Mouse (Mus musculus) frontal cortex, adult 2 months (tissue): ENCODE data around the gene Pdk2. TPM values are rescaled to one million over a fixed set of nuclear protein-coding genes. Genes with fewer than 3 reads are reported as not detected.
A peak's percentile ranks its signal among the peaks of the same experiment; 100 is the strongest.
"Not testable (repeated sequence)": the region's sequence is repeated elsewhere in the genome, so short reads cannot be mapped to it uniquely, and the experiment has no call there.

Experiments used
- DNase-seq, 2 experiments: peaks; one replicate each; pipeline ENCODE4 v3.0.0; 2022; ENCODE audit warnings: low spot score in 1 of 2; ENCODE audit errors: extremely low spot score in 1 of 2
- polyA plus RNA-seq: library from polyadenylated mRNA; depleted of rRNA; stranded (reverse); fragments of >200 nt; gene quantifications from 2 replicates; pipeline ENCODE4 v1.2.3, GENCODE M21; 2012

Pdk2 gene
- polyA plus RNA-seq, 1 experiment: 88.7 TPM

DNA sequence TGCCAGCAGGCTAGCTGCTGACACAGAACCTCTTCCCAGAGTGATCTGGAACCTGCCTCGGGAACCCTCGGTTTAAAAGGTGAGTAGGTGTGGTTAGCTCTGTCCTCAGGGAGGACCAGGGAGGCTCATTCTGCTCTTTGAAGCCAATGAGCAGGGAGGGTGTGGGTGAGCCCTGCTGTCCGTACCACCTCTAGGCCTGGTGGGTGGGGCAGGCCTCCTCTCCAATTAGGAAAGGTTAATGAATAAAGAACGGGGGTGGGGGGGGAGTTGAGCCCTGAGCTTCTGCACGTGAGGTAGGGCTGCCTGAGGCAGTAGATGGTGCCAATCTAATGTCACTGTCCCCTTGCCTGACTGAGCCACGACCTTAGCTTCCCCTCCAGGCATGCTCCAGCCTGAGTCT lies 8.2 kb downstream of the Pdk2 start:
- DNase-seq: no peak

DNA sequence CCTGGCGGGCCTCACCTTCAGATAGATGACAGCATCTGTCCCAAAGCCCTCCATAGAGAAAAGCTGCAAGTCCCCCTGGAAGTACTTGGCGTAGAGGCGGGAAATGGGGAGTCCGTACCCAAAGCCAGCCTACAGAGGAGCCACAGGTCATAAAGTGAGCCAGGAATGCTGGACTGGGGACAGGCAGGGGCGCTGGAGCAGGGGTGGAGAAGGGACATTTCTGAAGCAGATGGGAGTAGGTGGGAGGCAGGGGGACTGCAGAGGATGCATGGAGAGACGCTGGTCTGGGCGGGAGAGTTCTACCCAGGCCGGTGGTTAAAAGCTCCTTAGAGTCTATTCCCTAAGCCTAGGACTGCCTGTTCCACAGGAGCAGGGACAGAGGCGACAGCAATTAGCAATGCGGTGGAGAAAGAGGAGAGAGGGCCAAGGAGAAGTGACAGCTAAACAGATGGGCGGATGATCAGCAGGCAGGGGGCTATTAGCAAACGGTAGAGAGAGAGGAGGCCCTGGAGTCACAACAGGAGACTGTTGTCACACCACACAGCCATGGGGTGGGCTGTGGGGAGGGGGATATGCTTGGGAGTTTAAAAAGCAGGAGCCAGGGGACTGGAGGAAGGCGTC lies 13.2 kb downstream of the Pdk2 start:
- no peak for DNase-seq

DNA sequence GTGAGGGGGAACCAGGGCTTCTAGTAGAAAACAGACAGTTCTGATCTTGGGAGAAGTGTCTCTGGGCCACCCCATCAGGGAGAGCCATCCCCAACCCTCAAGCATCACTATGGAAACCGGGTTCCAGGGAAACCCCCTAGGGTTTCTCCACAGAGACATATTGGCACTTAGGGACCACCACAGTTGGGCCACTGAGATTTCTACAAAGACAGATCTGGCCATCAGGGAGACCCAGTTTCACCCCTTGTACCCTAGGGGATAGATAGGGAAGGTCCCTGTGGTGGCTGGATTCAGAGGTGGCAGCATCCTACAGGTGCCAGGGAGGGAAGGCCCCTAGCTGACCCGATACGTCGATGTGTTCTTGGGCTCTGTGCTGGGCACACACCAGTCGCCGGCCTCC lies 14.3 kb downstream of the Pdk2 start:
- no peak for DNase-seq

DNA sequence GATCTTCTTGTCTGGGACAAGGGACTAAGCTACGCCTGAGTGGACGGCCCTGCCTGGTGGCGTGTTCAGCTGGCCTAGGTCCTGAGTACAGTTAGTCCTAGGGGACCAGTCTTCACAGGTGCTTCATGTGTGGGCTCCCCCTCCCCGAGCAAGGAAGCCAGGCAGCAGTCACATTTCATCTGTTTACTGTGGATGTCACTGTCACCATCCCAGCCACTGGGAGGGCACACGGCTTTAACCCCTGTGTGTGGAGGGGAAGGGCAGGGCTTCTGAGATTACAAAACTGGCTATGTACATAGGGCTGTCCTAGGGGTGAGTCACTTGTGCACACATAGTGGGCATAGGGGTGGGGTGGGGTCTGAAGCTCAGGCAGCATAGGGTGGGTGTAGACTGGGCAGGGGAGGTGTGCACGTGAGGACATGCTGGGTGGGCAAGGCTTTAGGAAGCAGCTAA lies 15.0 kb downstream of the Pdk2 start:
- no peak for DNase-seq

DNA sequence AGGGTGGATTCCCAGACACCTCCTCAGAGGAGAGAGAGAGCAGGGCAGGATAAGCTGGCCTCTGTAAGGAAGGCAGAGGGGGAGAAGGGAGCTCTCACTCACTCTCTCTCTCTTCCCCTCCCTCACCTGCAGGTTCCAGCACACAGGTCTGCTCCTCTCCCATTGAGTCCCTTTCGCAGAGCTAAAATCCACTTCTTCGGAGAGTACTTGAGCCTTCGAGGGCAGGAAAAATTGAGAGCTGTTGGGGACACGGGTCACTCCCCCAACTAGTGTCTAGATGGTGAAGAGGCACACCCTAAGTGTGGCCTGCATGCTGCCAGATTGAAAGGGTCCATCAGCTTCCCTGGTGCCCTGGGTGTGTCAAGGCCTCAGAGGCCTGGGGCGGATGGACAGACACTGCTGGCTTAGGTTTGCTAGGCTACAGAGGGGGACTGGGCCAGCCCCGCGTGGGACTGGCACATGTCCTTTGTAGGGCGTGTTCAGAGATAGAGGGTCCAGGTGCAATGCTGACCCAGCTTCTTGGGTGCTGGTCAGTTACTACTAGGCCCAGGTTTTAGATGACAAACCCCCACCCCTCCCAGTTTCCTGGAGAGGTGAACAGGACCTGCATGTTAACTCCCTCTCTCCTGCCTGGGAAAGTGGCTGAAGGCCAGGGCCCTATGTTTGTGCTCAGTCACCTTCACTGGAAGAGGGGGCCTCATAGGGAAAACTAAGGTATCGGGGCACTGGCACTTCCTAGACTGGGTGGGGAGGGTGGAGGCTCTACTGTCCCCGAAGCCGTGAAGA lies 15.7 kb downstream of the Pdk2 start:
- no peak for DNase-seq

DNA sequence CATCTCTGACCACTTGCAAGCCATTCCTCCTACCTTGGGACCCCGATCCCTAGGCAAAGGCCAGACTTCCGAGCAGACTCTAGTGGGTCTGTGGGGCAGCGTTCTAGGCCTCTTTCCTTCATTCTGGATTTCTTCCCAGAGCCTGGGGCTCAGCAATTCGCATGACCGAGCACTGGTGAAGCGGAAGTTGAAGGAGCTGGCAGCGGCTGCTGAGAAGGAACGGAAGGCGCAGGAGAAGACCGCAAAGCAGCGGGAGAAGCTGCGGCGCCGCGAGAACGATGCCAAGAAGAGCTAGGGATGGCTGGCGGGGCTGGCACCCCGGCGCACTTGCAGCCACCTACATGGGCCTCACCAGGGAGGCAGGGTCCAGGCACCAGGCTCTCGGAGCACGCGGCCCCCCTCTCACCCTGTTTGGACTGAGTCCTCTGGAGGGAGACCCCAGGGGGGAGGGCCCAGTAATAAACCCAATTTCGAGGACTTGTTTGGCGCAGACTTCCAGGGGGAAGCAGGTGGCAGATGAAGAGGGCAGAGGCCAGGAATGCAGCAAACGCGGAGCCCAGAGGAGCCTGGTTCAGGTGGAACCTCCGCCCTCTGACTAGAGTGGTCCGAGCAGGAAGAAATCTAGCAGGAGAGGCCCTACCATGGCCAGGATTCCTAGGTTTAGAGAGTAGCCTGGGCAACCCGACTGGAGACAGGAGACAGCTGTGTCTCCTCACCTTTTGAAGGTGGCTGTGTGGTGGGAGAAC lies 16.5 kb downstream of the Pdk2 start:
- peak in 1 of 2 experiments; percentile 64 for DNase-seq

DNA sequence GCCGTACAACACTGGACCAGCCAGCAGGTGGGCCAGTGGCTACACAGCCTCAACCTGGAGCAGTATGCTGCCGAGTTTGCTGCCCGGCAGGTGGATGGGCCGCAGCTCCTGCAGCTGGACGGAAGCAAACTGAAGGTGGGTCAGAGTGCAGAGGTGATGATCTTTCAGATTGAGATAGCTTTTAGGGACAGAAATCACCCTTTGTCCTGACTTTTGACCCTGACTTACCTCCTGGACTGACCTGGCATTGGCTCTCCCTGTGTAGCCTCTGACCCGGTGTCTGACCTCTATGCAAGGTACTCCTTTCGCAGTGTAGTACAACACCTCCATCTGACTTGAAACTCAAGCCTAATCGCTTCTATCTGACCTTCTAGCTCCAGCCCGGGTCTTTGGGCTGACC lies 17.7 kb downstream of the Pdk2 start:
- no peak for DNase-seq

DNA sequence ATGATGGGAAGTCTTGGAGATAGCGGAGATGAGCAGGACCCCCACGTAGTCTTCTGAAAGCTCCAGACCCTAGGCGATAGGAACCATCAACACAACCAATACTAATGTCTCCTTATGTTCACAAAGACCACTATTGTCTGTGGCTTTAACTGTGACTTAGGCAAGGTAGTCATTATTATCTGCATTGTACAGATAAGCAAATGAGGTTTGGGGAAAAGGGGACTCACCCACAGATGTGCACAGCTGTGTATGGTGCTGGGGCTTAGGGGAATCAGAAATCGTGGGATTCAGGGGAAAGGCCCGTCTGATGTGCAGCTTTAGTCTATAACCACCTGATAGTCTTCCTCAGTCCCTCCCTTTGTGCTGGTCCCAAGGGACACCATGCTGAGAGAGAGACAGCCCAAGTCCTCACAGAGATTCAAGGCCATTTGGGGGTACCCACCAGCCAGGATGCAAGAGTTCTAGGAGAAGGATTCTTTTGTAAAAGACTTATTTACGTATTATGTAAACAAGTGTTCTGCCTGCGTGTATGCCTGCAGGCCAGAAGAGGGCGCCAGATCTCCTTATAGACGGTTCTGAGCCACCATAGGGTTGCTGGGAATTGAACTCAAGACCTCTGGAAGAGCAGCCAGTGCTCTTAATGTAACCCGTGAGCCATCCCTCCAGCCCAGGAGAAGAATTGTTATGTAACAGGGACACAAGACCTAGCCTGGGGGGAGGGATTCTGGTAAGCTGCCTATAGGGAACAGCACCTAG lies 18.7 kb downstream of the Pdk2 start:
- DNase-seq: no peak

DNA sequence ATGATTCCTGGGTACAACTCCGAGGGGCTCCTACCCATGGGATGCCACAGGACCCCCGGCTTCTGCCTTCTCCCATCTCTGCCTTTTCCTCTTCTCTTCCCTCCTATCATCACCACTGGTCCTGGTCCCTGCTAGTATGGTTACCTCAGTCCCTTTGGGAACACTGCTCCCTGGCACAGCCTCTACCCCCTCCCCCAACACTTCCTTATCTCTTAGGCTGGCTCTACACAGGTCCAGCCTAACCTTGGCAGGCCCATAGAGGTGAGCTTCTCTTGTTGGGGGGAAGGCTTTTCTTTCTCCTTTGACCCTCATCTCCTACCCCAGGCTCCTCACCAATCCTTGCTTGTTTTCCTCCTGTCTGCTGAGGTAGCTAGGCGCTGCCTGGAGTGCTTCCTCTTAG lies 25.7 kb downstream of the Pdk2 start:
- no peak for DNase-seq

DNA sequence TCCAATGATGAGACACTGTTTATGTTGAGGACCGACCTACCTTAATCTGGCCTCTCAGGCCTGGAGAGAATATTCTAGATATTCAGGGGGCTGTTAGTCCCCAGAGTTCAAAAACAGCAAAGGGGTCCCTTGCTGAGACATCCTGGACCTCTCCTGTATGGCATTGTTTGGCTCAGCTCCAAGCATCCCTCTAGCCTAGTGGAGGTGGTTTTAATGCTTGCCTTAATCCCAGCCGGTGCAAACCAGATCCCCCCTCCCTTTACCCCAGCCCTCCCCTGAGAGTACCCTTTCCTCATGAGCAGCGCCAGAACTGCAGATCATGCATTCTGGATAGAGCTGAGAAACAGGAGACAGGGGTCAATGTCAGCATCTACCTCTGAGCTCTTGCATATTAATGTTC lies 28.7 kb downstream of the Pdk2 start:
- DNase-seq: no peak

DNA sequence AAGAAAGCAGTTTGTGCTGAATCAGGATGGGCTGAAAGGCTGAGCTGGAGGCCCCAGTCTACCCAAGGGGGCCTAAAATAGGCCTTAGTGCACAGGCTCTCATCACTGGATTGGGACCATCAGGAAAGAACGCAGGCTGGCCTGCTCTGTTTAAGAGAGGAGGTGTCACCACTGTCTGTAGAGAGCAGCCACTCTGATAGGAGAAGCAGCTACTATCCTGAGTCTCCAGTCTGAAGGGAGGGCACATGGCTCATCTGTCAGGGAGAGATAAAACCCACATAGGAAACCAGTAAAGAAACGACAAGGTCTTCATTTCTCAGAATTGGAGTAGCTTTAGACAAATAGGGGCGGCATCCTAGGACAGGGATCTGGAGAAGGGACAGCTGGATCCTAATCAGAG lies 29.1 kb downstream of the Pdk2 start:
- DNase-seq: no peak

DNA sequence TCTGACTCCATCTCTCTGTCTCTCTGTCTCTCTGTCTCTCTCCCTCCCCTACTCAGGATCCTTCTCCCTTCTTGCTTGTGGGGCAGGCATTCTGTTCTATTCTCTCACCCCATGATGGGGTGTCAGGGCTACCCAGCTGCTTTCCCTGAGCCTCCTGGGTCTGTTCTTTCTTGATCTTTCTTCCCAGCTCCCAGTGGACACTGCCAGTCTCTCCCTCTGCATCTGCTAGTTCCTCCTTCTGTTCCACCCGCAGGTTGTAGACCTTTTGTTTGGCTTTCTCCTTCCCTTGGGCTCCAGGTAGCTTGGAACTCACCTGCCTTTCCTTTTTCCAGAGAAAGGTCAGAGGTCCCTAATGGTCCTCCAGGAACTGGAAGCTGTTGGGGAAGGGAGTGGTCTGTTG lies 29.7 kb downstream of the Pdk2 start:
- DNase-seq: no peak

DNA sequence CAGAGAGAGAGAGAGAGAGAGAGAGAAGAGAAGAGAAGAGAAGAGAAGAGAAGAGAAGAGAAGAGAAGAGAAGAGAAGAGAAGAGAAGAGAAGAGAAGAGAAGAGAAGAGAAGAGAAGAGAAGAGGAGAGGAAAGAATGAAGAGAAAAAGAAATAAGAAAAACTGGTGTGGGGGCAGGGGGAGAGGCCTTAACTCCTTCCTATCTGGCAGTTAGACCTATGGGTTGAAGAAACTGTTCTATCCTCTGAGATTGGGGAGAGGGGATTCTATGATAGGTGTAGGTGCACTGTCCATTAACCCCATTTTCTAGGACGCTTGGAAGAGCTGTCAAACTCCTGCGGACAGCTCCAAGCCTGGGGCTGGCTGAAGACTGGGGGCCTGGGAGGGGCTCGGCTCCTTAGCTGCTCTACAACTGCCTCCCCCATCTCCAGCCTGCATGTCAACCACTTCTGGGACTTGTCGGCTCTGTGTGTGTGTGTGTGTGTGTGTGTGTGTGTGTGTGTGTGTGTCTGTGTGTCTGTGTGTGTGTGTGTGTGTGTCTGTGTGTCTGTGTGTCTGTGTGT lies 30.2 kb downstream of the Pdk2 start:
- not testable (repeated sequence) for DNase-seq

DNA sequence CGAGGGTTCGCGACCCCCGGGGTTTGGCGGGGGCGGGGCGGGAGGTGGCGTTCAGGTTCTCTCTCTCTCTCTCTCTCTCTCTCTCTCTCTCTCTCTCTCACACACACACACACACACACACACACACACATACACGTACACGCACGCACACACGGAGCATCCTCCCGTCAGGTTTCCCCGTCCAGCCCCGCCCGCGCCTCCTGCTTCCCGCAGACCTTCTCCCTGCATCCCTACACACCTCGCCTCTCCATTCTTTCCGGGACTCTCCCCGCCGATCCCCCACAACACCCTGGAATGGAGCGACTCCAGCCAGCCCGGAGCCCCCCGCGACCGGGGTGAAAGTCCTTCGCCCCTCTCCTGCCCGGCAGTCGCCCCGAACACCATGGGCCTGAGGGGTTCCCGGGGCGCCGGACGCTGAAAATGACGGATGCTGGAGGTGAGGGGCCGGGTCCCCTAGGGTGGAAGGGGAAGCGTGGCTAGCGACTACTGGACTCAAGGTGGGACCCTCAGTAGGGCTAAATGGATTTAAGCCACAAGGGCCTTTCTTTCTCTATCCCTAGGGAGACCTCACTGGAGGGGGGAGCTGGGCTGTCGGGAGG lies 30.9 kb downstream of the Pdk2 start:
- peak in 1 of 2 experiments; percentile 59 for DNase-seq

DNA sequence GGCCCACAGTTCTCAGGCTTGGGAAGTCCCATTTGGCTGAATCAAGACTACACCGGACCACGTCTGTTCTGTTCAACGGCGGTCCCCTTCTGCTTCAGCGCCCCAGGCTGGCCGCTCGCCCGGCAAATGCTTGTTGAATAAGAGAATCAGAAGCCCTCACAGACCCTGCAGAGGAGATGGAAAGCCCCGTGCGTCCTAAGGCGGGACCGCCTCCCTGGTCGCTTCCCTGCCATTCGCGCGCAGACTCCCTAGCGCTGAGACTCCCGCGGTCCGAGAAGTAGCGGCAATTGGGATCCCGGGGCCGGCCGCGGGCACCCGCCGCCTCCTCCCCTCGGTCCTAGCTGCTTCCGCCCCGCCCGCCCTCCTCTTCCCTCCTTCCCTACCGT lies 31.5 kb downstream of the Pdk2 start, which contains the start of gene Samd14:
Gene Samd14 (plus strand): TSS at position 251 of the 386 bp plus-strand sequence.
- DNase-seq: peak in 1 of 2 experiments; percentile 53

DNA sequence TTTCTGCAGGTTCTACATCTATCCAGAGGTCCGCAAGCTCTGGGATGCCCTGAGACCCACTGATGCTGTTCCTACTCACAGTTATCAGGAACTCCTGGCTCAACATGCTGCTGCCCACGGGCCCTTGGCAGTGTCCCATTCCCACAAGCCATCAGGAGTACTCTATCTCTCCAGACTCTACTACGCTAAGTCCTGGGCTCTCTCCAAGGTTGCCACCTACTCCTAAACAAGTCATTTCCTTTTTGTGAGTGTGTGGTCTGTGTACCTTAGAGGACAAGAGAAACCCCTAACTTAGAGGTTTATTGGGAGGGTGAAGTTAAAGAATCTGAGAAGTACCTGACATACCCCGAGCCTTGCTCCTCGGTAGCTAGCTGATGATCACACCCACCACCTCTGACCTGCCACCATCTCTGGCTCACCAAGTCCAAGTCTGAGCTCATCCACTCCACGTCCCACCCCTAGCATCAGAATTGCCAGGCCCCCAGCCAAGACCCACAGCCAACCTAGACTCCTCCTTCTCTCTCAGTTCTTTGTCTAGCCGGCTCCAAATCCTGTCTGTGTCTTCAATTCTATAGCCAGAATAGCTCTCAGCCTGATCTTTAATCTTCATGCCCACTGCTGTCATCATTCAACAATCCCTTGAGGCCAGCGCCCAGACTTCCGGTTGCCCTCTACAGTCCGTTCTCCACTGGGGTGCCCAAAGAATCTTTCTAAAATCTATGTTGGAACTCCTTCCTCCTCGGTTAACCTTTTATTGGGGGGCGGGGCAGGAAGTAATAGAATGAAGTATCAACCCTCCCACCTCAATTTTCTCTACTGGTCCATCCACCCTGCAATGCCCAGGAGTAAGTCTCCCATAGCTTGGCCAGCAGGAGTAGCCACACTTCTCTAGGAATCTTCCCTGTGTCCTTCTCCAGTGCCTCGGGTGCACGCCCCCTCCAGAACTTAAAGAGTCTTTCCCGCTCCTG lies 32.2 kb downstream of the Pdk2 start:
- no peak for DNase-seq

DNA sequence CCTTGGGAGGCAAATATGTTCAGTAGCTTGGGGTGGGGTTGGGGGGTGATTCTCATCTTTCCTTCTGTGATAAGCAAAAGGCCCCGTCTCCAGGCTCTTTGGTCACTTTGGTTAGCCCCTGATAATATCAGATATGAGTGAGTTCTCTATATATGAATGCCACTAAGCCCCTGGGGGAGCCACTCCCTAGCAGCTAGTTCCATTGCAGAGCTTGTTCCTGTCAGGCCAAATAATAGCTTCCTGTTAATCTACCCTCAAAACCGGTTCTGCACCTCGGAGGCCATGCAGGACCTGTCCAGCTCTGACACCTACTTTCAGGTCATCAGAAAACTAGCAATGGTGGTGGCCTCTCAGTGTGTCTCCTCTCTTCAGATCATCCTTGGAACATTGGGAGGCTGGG lies 33.7 kb downstream of the Pdk2 start:
- DNase-seq: no peak

DNA sequence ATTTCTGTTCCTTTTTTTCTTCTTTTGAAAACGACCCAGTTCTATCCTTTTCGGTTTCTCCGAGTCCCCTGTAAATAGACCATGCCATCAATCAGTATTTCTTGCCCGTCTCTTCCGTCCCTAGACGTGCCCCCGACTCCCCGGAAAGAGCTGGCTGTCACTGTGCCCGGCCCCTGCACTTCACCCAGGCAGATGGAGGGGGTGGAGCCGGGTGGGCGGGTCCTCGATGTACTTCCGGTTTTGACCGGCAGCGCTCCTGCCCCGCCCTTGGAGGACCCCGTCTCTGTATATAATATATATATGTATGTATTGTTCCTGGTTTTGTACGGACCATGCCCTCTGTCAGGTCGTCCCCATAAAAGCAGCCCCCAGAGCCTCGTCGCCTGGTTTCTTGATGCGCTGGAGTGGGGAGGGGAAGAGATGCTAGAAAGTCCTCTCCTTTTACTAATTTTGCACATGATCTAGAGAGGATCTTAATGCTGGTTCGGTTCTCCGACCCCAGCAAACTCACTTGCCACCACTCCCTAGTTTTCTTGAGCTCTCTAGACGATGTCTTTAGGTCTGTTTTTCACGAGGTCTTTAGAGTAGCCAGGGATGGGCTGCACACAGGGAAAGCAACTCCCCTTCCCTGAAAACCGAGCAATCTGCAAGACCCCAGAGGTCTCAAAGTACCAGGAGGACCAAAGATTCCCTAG lies 34.5 kb downstream of the Pdk2 start:
- DNase-seq: peak in 1 of 2 experiments; percentile 76
